Mouse (Mus musculus): ENCODE data around the gene 1700037C18Rik.
A peak's percentile ranks its signal among the peaks of the same experiment; 100 is the strongest.

Gene 1700037C18Rik

GRCm38 (mm10) chr16:3908537-3909111, at the start of gene 1700037C18Rik, which contains the start of gene Cluap1:
1700037C18Rik (minus strand) TSS chr16:3908689.
Cluap1 (plus strand) TSS chr16:3908801.
- DNase-seq (ENCODE audit: low spot score): peak; percentile 94

- no peak for DNase-seq (ENCODE audit: low spot score)
These were observed 47.9 kb upstream of the 1700037C18Rik start for GRCm38 (mm10) chr16:3956369-3956768.

GRCm38 (mm10) chr16:3951141-3951540, 42.7 kb upstream of the 1700037C18Rik start:
- DNase-seq (ENCODE audit: low spot score): no peak

GRCm38 (mm10) chr16:3934701-3935100, 26.2 kb upstream of the 1700037C18Rik start:
- DNase-seq (ENCODE audit: low spot score): no peak

- no peak for DNase-seq (ENCODE audit: low spot score)
These were observed 25.6 kb upstream of the 1700037C18Rik start for GRCm38 (mm10) chr16:3934091-3934490.

- no peak for DNase-seq (ENCODE audit: low spot score)
These were observed 25.0 kb upstream of the 1700037C18Rik start for GRCm38 (mm10) chr16:3933536-3933935.

GRCm38 (mm10) chr16:3929151-3929550, 20.7 kb upstream of the 1700037C18Rik start:
- no peak for DNase-seq (ENCODE audit: low spot score)

GRCm38 (mm10) chr16:3928582-3928981, 20.1 kb upstream of the 1700037C18Rik start:
- no peak for DNase-seq (ENCODE audit: low spot score)

- no peak for DNase-seq (ENCODE audit: low spot score)
These were observed 15.5 kb upstream of the 1700037C18Rik start for GRCm38 (mm10) chr16:3923966-3924365.

- no peak for DNase-seq (ENCODE audit: low spot score)
These were observed 15.0 kb upstream of the 1700037C18Rik start for GRCm38 (mm10) chr16:3923515-3923914.

GRCm38 (mm10) chr16:3920756-3921155, 12.3 kb upstream of the 1700037C18Rik start:
- DNase-seq (ENCODE audit: low spot score): no peak

- no peak for DNase-seq (ENCODE audit: low spot score)
These were observed 629 bp upstream of the 1700037C18Rik start for GRCm38 (mm10) chr16:3909118-3909517.

GRCm38 (mm10) chr16:3907471-3907870, 1.0 kb downstream of the 1700037C18Rik start:
- DNase-seq (ENCODE audit: low spot score): no peak

- no peak for DNase-seq (ENCODE audit: low spot score)
These were observed 11.9 kb downstream of the 1700037C18Rik start for GRCm38 (mm10) chr16:3896553-3896952.

- DNase-seq (ENCODE audit: low spot score): no peak
These were observed 12.4 kb downstream of the 1700037C18Rik start for GRCm38 (mm10) chr16:3896046-3896445.

GRCm38 (mm10) chr16:3895173-3895792, 13.2 kb downstream of the 1700037C18Rik start:
- no peak for DNase-seq (ENCODE audit: low spot score)

- DNase-seq (ENCODE audit: low spot score): no peak
These were observed 14.8 kb downstream of the 1700037C18Rik start for GRCm38 (mm10) chr16:3893739-3894138.

- no peak for DNase-seq (ENCODE audit: low spot score)
These were observed 16.7 kb downstream of the 1700037C18Rik start for GRCm38 (mm10) chr16:3891621-3892295.

GRCm38 (mm10) chr16:3885065-3885670, 23.3 kb downstream of the 1700037C18Rik start:
- no peak for DNase-seq (ENCODE audit: low spot score)

GRCm38 (mm10) chr16:3884201-3885064, 24.1 kb downstream of the 1700037C18Rik start, which contains the start of the genes Zfp597 and Gm20695:
Zfp597 (minus strand) TSS chr16:3884561.
Gm20695 (plus strand) TSS chr16:3884648.
- DNase-seq (ENCODE audit: low spot score): peak; percentile 96

- no peak for DNase-seq (ENCODE audit: low spot score)
These were observed 32.1 kb downstream of the 1700037C18Rik start for GRCm38 (mm10) chr16:3876346-3876745.

Measured in testis, postnatal 10 days (tissue).